Mouse (Mus musculus) liver, adult 2 months (tissue): ENCODE measurements around the gene Htra1.
A peak's percentile ranks its signal among the peaks of the same experiment; 100 is the strongest.

Source experiments
- CTCF ChIP-seq: fragments of 200-500 bp; IDR thresholded peaks from 2 replicates; pipeline ENCODE4 v1.5.1; 2011; ENCODE audit warnings: low read depth, low read length, control low read depth
- POLR2A ChIP-seq: fragments of 200-500 bp; IDR thresholded peaks from 2 replicates; pipeline ENCODE4 v1.6.1; 2011; ENCODE audit warnings: low read length, control low read depth; ENCODE audit not compliant: insufficient read depth; ENCODE audit errors: extremely low read depth

GRCm38 (mm10) chr7:130993907-130994306, 58.0 kb downstream of the Htra1 start:
- TF ChIP-seq CTCF (peak; percentile 47), POLR2A (no peak)
